Mouse (Mus musculus): ENCODE results near the gene Spry2.
A peak's percentile ranks its signal among the peaks of the same experiment; 100 is the strongest.

Spry2 gene

DNA sequence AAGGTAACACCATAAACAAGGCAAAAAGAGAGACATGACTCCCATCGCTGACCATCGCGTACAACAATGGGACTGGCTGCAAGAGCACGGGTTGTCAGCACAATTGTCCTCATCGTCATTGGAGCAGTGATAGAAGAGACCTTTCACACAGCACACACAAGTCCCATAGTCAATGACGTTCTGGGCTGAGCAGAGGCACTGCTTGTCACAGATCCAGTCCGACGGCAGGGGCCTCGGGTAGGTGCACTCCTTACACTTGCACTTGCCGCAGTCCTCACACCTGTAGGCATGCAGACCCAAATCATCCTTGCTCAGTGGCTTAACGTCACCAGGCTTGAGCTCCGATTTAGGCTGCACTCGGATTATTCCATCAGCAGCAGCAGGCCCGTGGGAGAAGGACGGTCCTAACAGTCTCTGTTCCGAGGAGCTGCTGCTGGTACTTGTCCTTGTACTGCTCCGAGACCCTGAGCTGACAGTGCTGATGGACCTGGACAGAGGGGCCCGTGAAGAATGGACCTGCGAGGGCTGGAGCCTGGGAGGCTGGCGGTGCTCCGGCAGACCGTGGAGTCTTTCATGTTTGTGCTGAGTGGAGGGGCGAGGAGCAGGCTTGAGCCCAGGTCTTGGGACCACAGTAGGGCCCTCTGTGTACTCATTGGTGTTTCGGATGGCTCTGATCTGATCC, 3.5 kb downstream of the Spry2 start:
- peak; percentile 10 for DNase-seq (ENCODE audit: low spot score)

DNA sequence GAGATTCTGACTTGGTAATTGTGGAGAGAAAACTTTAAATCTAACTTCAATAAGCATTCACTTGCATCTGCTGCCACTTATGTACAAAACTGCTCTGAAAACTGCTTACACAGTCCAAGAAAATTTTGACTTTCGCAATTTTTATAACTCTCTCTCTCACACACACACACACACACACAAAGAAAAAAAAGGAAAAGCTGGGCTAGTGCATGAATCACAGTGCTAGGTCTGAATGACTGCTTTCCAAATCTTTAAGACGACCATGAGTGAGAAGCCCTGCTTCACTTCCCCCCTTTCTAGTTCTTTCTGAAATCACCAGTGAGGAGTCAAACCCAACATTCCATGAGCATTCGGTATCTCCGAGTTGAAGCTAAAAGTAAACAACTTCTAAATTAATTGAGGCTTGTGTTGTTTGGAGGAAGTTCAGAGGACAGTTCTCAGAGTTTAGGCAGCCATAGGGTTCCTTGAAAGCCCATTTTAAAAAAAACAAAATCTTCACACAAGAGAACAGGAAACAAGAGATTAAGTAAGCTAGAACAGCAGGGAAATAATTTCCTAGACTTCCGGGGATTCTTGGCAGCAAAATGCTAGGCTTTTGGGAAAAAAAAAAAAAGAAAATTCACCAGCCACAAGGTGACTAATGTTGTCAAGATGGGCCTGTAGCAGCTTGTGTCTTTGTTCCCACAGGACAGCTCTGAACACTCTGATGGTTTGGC, 5.9 kb downstream of the Spry2 start:
- no peak for DNase-seq (ENCODE audit: low spot score)

DNA sequence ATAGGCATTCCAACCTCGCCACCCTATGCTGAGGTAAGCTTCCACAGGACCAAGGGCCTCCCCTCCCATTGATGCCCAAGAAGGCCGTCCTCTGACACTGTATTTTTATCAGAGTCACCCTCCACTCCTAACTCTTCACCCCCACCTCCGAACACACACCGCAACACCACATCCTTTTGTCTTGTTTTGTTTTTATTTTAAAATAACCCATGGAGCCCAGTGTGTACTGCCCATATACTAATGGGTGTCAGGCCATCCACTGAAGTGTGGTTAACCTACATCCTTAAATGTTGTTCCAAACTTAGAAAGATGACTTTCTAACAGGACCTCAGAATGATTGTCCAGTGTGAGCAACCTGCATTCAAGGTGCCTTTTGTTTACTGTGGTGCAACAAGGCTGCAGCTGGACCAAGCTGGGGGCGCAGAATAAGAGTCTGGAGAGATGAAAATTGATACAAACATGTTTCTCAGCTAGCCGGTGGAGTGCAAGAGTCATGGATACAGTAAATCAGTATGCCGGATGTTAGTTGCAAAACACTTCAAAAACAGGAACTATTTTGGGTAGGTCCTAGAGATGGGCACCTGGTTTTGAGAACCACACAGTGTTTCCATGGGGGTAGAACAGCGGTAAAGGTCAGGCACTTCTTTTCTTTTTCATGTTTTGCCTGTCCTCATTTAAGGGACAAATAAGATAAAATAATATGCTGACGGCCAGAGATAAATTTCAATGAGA, 9.8 kb downstream of the Spry2 start:
- DNase-seq (ENCODE audit: low spot score) = no peak

DNA sequence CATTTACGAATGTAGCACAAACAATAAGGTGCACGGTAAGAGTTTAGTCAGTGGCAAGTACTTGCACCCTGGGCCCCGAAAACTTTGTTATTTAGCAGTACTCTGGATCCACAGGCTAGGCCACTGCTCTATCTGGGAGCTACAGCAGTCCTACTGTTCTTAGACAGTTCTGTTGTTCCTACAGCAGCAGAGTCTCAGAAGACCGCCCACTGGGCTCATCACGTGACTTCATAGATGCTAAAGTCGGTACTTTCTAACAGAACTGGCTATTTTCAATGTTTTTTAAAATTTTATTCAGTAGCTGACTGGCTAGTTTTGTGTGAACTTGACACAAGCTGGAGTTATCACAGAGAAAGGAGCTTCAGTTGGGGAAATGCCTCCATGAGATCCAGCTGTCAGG, 11.4 kb downstream of the Spry2 start:
- DNase-seq (ENCODE audit: low spot score) = no peak

DNA sequence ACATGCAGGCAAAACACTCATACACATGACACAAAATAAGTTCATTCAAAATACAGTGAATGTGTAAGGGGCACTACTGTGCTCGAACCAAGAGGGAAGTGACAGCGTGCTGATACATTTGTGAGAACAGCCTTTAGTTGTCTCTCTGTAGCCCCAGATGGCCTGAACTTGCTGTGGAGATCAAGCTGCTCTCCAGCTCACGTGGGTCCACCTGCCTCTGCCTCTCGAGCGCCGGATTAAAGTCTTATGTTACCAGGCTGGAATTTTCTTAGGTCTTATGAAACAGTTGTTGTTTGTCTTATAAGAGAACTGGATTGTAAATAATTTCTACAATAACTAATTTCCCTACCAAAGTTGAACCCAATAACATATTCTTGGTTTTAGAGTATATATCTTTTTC, 13.4 kb downstream of the Spry2 start:
- no peak for DNase-seq (ENCODE audit: low spot score)

DNA sequence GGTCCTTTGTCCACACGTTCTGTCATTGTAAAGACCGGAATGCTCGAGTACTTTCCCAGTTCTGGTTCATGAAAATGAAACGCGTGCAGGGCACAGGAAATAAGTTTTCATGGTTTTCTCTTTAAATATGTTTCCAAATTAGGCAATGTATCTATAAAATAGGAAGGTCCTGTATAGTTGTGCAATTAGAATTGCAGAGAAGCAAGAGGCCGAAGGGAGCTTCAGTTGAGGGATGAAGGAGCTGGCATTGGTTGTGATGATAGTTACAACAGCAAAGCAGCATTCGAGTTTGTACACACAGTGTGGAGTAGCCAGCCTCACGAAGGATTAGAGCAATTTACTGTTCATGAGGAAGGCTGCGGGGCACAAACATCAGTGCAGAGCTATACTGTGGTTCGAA, 18.3 kb downstream of the Spry2 start:
- no peak for DNase-seq (ENCODE audit: low spot score)

DNA sequence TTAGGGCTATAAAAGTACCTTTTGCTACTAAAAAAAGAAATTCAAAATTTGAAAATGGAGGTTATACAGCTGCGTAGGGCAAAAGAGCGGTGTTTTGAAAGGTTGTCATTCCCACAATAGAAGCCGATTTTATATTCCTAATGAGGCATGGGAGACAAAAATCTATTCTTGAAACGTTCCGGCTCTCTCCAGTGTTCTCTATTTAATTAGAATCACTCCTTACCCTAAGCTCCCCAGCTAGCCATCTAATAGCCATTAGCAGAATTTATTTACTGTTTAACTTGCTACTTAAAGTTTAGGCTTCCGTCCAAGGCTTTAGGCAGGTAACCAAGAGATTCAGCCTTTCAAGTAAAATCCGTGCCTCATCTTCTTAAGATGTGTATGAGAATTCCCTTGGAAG, 20.2 kb downstream of the Spry2 start:
- no peak for DNase-seq (ENCODE audit: low spot score)

DNA sequence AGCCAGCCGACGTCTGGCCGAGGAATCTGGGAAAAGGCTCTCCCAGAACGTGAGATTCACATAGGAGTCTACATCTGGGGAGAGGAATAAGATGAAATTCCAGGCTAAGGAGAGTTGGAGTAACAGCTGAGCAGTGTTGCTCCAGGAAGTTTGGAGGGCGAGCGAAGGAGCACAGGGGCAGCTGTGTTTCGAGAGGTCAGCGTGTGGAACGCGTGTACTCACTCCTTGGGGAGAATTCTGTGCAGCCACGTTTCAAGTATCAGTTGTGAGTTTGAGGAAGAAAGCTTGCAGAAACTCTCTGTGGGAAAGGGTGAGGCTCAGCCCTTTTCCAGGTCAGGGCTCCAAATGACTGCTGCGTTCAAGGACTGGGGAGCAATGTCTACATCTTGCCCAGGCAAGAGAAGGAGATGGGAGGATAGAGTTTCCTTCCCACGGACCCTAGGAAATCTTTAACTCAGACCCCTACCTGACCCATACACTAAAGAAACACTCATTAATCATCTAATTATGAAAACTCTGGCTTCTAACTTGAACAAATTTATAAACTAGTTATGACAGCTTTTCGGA, 26.2 kb downstream of the Spry2 start:
- DNase-seq (ENCODE audit: low spot score) = no peak

DNA sequence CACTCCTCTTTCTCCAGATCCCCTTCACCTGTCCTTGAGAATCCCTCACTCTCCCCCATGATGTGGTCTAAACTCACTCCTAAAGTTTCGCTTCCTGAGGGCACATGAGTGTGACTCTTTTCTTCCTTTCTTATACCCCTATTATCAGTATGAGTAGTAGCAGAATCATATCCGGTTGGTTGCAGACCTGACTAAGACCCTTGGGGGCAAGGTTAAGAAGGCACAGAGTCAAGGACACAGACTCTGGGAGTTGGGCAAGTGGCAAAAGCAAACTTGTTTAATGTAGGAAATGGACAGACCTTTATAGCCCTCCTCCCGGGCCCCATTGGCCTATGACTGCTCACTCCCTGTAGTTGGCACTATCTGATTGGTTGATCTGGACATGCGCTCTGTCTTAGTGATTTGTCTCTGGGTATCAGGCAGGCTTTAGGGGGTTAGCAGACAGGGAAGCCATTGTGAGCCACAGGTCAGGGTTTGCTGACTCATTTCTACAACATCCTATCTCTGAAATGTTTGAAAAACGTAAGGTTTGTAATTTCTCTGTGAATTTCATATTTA, 31.2 kb downstream of the Spry2 start:
- no peak for DNase-seq (ENCODE audit: low spot score)

DNA sequence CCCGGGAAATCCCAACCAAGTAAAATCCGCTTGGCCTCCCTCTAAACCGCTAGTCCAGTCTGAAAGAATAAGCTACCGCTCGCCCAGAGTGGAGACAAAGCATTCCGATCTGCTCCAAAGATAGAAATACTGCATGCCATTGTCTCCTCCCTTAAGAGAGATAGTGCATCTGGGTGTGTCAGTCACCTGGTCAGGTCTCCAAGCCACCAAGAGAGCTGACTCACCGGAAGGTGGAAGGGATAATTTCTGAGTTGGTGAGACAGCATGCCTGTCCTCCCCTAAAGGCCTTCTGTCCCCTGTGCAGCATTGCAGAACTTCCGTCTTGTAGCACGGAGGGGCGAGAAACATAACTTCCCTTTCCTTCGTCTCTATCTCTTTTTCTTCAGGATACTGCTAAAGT, 34.4 kb downstream of the Spry2 start:
- DNase-seq (ENCODE audit: low spot score) = no peak

DNA sequence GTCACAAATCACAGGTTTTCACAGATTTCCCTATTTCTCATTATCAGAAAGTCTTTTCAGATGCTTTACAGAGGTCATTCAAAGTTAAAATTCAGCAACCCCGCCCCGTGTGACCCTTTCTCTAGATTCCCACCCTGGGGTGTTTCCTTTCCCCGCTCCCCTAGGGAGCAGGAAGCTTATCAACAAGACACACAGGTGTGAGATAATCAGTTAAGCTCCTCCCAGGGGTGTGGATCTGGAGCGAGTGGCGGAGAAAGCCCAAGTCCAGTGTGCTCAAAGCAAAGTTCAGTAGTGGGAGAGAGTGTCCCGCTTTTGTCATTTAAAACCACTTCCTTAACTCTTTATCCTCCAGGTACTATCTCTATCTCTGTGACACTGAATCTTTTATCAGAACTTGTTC, 35.7 kb downstream of the Spry2 start:
- DNase-seq (ENCODE audit: low spot score) = no peak

DNA sequence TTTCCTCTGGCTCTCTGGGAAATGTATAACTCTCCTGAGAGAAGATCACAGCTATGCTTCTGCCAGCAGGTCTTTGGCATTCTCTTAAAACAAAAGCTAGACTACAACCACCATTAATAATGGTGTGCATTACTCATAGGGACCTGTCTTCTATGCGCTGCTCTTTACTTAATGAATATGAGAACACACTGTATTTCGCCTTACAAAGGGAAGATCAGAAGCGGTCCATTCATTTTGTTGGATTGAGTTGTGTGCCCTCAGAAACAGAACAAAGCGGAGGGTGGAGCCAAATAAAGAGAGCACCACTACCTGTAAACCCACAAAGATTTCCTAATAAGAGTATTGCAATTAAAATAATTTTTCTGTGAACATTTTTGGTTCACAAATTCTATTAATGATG, 36.3 kb downstream of the Spry2 start:
- DNase-seq (ENCODE audit: low spot score) = no peak

DNA sequence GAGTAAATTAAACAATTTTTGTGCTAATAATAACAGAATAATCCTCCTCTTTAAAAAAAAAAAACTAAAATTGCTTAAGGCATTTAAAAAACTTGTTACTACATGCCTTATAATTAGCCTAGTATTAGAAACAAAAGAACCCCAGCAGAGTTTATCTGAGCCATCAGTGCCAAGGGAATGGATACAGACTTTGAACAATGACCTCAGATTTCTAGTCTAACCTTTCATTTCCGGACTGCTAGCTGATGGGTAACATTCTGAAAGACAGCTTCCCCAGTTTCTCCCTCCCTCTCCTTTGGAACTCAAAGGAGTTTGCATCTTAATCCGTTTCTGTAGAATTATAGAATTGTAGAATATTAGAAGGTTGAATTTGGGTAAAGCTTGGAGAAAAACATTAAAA, 36.7 kb downstream of the Spry2 start:
- DNase-seq (ENCODE audit: low spot score) = no peak

DNA sequence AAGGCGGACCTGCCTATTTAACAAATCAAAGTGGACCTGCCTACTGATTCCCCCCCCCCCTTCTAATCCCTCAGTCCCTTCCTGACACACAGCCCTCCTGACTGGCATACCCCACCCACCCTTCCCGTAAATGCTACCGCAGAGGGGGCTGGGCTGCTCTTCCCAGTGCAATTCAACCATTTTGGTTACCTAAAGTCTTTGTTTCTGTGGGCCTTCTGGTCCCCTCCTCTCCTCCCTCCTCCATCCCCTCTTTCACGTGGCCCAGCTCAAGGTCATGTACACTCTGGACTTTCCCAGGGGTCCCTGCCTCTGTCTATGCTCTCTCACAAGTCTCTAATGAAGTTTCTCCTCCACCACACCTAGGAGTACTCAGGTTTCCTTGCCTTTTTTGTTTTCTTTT, 37.3 kb downstream of the Spry2 start:
- DNase-seq (ENCODE audit: low spot score) = no peak

DNA sequence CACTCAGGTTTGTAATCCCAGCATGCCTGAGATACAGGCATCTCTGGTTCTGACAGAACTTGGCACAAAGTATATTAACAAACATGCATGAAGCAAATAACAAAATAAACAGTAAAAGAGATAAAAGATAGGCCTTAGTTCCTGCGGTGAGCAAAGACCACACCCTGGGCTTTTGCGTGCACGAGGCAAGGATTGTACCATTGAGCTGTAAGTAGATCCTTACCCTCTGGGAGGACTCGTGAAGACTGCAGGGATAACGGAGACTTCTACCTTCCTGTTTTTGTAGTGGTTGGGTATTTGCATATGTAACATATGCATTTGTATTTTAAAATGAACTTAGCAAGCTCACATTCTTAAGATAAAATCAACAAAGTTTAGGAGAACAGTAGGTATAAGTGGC, 37.7 kb downstream of the Spry2 start:
- no peak for DNase-seq (ENCODE audit: low spot score)

DNA sequence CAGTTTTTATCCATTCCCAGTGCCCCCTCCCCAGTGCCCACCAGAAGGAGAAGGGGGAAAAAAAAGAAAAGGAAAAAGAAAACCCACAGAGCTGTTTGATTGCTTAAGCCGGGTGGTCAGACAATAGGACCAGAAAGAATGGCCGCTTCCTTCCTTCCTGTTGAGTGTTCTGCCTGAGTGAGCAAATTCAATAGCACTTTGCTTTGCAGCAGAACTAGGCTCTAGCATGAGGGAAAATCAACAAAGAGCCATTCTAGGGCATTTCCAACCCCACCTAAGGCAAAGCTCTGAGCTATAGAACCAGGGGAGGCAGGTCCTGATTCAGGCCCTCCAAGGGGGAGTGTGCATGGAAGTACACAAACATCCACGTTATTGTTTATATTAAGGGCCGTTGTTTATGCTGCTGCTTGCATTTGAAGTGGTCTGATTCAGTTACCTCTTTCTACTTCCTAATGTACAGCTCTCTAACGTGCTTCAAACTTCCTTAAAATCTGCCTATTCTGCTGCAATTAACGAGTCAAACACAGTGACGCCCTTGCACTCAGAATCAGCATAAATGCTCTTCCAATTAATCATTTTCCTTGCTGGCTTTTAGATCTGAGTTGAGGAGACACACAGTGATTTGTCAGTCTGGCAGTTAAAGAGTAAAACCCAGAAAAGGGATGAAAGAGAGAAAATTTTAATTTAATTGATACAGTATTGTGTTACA, 45.1 kb downstream of the Spry2 start:
- DNase-seq (ENCODE audit: low spot score) = no peak
